Mouse (Mus musculus) gastrocnemius, adult 8-10 months (tissue): ENCODE measurements around the gene Pdgfb. TPM values are rescaled to one million over a fixed set of nuclear protein-coding genes. Genes with fewer than 3 reads are reported as not detected.
A peak's percentile ranks its signal among the peaks of the same experiment; 100 is the strongest.

Source experiments
- DNase-seq, 2 experiments: peaks; one replicate each; pipeline ENCODE4 v3.0.0; 2022; ENCODE audit warnings: low spot score in 2 of 2
- total RNA-seq, 4 experiments: library from RNA; stranded (reverse); gene quantifications; 2 replicates each; pipeline ENCODE4 v1.2.4; 2022

The Pdgfb gene
- total RNA-seq: 10 to 100 TPM in 3 of 4 experiments, 1 to 10 TPM in 1; 8.3 to 16.9 (median 12.9) TPM

DNA sequence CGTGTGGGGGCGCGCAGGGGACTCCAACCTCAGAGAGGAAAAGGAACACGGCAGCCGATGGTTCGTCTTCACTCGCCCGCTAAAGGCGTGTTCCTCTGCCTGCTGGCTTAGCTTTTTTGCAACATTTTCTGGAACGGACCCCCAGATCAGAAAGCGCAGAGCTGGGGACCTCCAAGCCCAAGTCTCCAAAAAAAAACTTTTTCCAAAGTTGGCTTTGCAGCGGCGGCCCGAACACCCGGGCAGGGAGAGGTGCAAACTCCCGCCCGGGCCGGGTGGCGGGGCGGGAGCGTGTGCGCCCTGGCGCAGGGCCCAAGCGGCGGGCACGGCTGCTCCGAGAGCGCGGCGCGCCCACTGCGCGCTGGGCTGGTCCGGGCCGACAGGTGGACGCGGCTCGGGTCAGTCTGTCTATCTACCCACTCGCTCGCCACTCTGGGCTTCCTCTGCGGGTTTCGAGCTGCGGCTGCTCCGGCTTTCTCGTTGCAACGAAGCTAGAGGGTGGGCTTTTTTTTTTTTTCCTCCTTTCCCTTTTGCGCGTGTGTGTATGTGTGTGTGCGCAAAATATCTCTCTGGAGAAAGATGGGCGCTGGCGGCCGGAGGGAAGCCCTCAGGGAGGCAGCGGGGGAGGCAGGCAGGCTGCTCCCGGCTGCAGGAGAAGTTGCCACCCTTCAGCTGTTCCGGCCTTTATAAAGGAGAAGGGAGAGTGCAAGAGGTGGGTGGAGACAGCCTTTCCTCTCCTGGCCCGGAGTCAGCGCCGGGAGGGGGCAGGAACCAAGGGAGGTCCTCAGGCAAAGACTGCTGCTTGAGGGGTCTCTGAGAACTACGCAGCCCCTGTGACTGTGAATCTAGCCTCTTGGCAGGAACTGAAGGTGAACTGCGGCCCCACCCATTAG is at the start of gene Pdgfb:
TSS of gene Pdgfb (minus strand) at position 657 of the 890 bp plus-strand sequence.
- peak in 1 of 2 experiments; percentile 51 for DNase-seq

DNA sequence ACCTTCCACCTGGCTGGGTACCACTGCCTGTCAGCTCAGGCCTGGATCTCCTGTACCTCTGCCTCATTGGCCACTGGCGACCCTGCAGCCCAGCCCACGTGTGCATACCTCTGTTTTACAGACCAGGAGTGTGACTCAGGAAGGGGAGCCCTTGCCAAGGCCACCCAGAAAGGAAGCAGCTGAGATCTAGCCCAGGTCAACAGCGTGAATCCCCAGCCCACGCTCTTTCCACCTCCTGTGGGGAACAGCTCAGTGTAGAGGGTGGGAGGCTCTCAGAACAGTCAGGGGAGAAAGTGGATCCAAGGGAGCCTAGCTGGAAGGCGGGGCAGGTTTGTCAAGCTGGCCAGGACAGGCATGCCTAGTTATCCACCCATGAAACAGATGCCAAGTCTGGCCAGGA is 48.0 kb upstream of the Pdgfb start:
- no peak for DNase-seq

DNA sequence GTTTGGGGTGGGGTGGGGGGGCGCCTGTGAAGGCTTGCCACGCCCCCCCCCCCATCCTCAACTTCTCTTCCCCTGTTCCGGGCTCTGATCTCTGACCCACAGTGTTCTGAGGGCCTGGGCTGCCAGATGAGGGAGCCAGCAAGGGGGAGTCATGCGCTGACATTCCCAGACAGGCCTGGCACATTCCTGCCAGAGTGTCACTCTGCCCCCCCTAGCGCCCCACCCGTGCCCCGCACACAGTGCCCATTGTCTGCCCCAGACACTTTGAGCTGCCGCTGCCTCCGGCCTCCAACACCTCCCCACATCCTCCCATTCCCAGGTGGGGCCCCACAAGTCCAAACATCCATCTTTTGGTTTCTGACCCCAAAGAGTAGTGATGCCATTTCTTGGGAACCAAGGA is 47.6 kb upstream of the Pdgfb start:
- DNase-seq: no peak

DNA sequence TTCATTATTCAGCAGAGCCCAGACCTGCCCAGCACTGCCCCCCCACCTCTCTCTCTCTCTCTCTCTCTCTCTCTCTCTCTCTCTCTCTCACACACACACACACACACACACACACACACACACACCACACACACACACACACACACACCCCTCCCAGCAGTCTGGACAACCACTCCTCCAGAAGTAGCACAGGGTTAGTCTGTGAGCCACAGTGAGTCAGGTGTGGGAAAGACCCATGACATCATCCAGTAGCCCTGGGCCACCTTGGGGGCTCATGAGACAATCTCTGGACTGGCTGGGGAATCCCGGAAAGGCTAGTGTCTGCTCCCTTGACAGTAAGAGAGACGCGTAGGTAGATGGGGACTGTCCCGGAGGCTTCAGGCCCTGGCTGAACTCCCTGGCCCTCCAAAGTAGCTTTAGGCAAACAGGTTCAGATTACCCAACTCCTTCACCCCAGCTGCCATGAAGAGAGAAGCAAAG is 46.3 kb upstream of the Pdgfb start:
- no peak for DNase-seq

DNA sequence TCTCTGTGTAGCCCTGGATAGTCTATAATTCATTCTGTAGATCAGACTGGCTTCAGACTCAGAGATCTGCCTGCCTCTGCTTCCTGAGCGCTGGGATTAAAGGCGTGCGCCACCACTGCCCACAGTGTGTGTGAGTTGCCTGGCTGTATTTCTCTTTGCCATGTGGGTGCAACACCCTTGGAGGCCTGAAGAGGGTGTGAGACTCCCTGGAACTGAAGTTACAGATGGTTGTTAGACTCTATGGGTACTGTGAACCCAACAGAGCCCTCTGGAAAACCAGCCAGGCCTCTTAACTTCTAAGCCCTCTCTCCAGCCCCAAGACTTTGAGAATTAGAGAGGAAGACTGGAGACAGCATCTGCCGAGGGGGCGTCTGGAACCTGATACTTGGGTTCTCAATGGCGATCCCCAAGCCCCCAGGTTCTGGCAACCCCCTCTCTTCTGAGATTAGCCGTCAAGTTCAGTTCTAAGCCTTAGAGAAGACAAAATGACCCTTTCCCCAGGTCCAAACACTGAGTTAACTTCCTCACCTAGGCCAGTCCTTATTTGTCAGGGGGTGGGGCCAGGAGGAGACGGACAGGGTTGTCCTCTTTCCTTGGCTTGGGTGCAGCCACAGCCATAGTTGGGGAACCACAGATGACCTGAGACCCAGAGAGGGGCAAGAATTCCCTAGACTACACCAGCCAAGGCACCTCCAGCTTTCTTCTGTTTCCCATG is 45.7 kb upstream of the Pdgfb start:
- no peak for DNase-seq

DNA sequence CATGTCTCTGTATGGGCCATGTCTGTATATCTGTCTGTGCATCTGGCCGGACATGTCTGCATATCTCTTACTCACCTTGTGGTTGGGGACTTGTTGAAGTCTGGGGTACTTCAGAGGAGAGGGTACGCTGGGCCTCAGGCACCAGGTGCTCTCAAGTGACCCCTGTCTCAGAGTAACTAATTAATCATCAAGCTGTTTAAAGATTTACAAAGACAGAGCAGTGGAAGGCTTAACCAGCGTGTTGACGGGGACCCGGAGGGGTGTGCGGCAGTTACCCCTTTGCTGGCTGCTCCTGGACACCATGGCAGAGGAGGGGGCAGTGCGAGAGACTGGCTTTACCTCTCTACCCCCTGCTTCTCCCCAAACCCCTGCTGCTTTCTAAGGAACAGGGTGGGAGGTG is 44.8 kb upstream of the Pdgfb start:
- DNase-seq: no peak

DNA sequence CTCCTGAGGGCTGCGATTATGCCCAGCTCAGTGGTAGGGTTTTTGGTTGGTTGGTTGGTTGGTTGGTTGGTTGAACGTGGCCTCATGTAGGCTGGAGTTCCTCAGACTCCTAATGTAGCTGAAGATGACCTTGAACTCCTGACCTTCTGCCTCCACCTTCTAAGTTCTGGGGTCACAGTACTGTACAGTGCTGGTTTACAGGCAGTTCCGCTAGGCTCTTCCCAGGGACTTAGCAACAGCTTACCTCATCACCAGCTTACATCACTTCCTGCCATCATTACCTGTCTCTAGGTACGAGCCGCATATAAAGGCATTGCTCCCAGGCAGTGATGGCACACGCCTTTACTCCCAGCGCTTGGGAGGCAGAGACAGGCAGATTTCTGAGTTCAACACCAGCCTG is 43.4 kb upstream of the Pdgfb start:
- no peak for DNase-seq

DNA sequence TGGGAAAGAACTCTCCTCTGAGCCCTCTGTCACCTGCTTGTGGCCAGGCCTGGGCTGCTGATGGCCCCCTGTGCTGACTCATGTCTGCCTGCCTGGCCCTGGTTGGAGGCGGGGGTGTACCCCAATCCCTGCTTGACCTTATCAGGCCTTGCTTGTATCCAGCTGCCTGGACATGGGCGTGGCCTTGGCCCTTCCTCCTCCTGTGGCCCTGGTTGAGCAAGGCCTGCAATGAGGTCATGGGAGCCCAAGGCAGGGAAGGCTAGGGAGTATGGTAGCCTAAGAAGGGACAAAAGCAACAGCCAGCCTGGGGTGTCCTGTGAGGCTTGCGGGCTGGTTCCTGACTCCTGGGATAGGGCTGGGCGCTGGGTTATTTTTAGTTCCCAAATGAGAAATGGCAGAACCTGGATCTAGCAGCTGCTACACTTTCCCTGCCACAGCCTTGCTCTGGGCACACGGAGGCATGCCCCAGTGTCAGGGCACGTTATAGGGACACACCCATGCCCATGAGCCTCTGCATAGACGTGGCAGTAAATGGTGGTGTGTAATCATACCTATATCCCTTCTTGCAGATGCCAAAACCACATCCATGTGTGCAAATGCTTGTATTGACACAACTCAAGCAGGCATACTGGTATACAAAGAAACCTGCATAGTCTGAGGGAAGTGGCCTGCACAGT is 39.4 kb upstream of the Pdgfb start:
- DNase-seq: peak; percentile 62 to 76

DNA sequence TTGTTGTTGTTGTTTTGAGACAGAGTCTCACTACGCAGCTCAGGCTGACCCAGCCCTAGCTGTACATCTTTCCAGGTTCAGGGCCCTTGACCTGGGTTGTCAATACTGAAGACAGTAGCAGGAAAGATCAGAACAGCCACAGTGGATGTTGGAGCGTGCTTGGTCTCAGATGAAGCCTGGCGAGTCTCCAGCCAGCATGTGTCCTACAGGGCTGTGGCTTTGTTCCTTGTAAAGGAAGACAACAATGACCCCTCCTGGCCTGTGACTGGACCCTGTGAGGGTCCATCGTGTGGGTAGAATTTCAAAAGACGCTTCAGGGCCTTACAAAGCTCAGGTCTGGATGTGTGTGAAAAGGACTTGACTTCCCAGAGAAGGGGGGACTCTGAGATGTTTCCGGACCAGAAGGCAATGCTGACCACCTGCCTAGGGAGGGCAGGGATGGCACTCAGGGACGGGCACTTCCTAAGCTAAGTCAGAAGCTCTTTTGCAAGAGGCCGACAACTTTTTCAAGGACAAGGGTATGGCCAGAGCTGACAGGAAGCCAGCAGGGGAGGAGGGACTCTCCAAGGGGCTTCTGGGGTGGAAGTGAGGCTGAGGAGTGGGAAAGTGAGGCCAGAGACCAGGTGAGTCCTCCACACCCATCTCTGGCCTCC is 38.7 kb upstream of the Pdgfb start:
- no peak for DNase-seq

DNA sequence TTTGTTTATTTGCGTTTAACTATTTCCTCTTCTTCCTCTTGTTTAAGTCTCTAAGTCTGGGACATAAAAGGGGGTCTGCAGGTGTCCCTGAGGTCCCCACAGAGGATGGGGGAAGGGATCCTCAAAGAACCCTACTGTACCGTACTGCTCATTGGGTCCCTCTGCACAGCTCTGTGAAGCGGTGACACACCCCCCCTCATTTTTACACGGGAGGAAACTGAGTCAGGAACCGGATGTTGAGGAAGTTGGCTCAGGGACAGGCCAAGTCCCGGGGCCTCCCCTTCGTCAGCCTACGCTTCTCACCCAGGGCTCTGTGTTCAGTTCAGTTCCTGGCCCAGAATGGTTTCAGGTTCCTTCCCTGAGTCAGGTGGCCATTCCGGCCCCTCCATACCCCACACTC is 37.0 kb upstream of the Pdgfb start:
- DNase-seq: no peak

DNA sequence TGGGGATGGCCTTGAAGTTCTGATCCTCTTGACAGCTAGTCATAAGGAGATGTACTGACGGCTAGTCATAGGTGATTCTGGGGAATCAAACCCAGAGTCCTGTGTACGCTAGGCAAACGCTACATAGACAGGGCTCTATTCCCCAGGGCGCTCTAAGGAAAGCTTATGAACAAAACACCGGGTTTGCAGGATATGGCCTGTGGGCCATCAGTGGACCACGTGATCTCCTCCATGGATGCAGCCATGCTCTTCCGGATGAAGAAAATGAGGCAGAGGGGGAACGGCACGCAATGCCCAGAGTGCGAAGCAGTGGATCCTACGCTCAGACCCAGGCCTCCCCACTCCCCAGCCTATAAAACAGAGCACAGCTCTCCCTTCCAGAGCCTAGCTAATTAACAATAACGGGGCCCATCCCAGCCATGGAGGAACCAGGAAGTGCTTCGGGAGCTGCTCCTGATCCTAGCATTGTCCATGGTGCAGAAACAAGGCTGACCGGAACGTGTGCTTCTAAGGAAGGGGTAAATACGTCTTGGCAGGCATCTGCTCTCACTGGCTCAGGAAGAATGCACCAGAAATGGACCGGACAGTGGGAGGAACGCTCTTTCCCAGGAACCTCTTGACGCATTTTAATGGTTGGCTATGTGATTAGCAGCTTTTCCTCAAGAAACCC is 36.5 kb upstream of the Pdgfb start:
- no peak for DNase-seq

DNA sequence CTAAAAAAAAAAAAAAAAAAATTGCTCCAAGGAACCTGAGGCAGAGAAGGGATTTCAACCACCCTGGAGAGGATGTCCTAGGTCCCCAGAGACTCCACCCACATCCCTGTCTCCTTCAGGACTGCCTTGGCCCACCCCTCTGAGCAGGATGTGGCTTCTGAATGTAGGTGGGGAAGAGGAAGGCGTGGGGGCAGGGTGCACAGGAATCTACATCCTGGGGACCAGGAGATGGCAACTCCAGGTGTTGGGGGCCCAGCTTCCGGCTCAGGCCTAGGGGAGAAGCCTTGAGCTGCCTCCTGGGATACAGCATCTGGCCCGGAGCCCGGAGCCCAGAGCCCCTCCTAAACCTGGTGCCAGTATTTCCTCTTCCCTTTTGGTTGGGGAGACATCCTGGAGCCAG is 35.3 kb upstream of the Pdgfb start:
- no peak for DNase-seq

DNA sequence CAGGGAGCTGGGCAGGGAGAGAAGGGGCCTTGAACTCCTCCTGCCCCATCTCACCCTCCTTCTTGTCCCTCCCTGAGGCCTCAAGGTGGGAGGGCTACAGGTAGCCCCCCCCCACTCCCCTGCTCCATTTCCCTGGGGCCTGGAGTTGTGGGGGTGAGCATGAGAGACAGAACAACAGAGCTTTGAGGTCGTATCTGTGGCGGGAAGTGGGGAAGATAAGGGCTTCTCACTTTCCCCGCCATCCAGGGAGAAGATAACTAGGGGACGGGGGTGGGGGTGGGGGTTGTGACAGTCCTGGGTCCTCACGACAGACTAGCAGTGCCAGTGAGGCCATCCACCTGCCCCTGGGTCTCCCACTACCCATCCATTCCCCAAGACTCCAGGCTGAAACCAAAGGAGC is 33.2 kb upstream of the Pdgfb start:
- DNase-seq: no peak

DNA sequence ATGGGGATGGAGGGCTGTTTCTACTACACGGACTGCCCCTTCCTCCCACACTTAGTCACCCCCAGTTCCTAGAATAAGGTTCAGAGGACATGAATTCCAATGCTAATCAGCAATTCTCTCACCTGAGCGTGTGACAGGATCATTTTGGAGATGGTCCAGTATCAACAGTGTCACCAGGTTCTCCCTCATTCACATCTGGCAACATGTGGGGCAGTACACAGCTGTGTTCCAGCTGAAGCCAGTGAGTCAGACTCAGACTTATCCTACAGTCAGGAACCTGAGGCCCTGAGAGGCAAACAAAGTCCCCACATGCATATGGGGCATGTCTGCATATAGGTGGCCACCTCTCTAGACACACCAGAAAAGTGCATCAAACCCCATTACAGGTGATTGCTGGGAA is 32.5 kb upstream of the Pdgfb start:
- no peak for DNase-seq

DNA sequence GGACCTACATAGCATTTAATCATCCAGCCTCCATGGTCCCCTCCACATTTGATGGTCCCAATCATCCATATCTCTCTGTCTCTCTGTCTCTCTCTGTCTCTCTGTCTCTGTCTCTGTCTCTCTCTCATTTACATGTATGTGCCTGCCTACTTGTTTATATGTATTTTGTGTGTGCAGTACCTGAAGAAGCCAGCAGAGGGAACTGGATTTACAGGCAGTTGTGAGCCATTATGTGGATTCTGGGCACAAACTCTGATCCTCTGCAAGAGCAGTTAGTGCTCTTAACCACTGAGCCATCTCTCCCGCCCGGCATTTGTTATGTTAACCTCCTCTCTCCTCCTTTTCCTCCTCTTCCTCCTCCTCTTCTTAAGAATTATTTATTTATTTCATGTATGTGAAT is 31.0 kb upstream of the Pdgfb start:
- DNase-seq: no peak

DNA sequence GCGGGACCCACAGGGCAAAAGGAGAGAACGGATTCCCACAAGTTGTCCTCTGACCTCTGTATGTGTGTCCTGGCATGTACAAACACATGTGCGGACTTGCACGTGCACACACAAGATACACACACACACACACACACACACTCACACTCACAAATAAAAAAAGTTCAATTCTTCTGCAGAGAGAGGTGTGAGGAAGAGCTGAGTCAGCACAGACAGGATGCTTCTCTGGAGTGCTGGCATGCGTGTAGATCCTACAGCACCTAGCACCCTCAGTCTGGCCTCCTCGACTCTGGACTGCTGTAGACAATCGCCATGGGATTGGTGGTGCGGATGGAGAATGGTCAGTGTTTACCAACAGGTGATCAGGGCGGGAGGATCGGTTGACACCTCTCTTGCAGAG is 29.5 kb upstream of the Pdgfb start:
- DNase-seq: no peak

DNA sequence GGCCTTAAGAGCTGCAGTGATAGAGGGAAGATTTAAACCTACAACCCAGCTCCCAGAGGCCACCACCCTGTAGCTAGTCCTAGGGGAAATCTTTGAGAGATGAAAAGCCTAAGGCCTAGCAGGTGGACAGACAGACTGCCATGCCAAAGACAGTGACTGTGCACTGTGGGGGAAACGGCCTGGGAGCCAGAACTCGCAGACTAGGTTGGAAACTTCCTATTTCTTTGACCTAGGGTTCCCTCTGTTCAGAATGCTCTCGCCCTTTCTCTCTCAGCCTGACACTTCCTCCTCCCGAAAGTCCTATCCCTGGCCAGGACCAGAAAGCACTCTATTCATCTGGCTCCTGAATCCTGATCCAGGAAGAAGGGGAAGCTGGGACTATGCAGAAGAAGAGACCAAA is 27.4 kb upstream of the Pdgfb start:
- DNase-seq: no peak

DNA sequence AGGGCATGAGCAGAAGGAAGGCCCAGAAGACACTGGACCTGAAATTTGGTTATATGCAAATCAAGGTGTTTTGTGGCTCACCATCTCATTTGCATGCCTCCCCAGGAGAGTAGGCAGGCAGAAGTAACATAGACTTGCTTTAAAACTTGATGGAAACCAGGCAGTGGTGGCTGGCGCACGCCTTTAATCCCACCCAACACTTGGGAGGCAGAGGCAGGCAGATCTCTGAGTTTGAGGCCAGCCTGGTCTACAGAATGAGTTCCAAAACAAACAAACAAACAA is 23.3 kb upstream of the Pdgfb start:
- DNase-seq: no peak

DNA sequence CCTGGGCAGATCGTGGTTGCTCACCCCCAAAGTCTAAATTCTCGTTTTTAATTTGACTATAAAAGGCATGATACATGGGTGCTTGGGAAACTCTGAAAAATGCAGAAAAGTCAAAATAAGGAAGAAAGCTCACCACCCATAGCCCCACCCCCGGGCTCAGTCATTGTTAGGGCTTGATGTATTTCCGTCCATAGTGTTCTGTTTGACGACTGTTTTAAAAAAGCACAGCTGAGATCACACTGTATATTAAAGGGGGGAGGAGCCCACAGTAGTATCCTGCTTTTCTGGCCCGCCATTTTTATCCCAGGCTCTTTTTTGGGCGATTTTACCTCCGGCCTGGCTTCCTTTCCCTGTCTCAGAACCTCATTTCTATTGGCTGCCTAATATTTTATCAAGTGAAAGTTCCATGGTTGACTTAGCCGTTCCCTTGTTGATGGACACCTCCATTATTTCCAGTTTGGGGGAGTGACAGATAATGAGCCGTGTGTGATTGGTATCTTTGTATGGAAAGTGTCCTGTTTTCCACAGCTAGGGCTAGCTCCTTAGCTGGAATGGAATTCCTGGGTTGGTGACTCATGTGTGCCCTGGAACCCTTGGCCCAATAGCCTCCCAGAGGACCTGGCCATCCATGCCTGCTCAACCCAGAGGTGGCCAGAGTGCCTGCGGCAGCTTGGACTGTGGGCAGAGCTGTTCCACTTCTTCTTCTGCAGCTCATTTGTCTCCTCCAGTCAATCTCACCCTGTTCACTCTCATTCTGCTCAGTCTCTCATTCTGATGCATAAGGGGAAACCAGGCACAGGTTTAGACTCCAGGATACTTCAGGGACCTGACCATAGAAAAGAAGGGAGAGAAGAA is 22.7 kb upstream of the Pdgfb start:
- DNase-seq: no peak

DNA sequence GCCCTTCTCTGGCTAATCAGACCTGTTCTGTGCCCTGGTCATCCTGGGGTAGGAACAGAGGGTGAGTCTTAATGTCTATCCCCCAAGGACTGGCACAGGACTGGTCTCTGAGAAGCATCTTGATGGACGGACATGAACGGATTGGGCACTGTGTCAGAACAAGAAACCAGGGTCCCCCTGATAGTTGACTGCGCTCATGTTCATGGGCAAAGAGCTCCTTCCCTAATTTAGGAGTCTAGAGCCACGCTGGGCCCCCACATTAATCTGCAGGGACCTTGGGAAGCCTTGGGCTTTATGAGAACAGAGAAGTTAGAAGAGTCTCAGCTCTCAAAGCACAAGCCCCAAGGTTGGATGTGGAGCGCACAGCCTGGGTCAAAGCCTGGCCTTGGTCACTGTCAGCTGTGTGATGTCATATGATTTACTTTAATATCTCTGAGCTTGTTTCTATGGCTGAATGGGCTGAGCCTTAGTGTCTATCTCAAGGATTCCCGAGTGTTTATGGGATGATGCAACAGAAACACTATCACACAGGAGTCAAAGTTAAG is 20.6 kb upstream of the Pdgfb start:
- no peak for DNase-seq
